Mouse (Mus musculus) liver, postnatal 0 days (tissue): ENCODE data around the gene Rab11fip2. TPM values are rescaled to one million over a fixed set of nuclear protein-coding genes. Genes with fewer than 3 reads are reported as not detected.

Source experiments
- ATAC-seq: fragments of 200-750 bp; cut with Nextera tagmentation; 2 replicates; pipeline ENCODE4 v1.8.0; 2017; ENCODE audit warnings: mild to moderate bottlenecking, moderate library complexity
- DNase-seq: peaks from one replicate; pipeline ENCODE4 v3.0.0-alpha.2; 2016
- H3K27ac ChIP-seq: fragments of 300-500 bp; sonication (generic); 2 replicates; pipeline ENCODE4 v1.5.1; 2014; ENCODE audit warnings: antibody characterized with exemption, moderate library complexity, mild to moderate bottlenecking, low read depth
- H3K27me3 ChIP-seq: fragments of 300-500 bp; sonication (generic); 2 replicates; pipeline ENCODE4 v1.6.1; 2014; ENCODE audit warnings: low read length, control low read depth, mixed read lengths; ENCODE audit not compliant: insufficient read depth
- H3K36me3 ChIP-seq: fragments of 300-500 bp; sonication (generic); replicated peaks from 2 replicates; pipeline ENCODE4 v1.6.1; 2014; ENCODE audit warnings: mild to moderate bottlenecking, control low read depth, low read length, moderate library complexity, mixed read lengths; ENCODE audit not compliant: insufficient read depth
- H3K4me1 ChIP-seq: fragments of 300-500 bp; sonication (generic); 2 replicates; pipeline ENCODE4 v1.6.1; 2014; ENCODE audit warnings: antibody characterized with exemption, mild to moderate bottlenecking, control low read depth; ENCODE audit not compliant: insufficient read depth
- H3K4me2 ChIP-seq: fragments of 300-500 bp; sonication (generic); 2 replicates; pipeline ENCODE4 v1.6.1; 2014; ENCODE audit warnings: low read depth, mild to moderate bottlenecking, low read length, moderate library complexity, mixed read lengths
- H3K4me3 ChIP-seq: fragments of 300-500 bp; sonication (generic); 2 replicates; pipeline ENCODE4 v1.5.1; 2014; ENCODE audit warnings: low read depth, low read length
- H3K9ac ChIP-seq: fragments of 300-500 bp; sonication (generic); replicated peaks from 2 replicates; pipeline ENCODE4 v1.6.1; 2014; ENCODE audit warnings: mild to moderate bottlenecking, moderate library complexity
- H3K9me3 ChIP-seq: fragments of 300-500 bp; sonication (generic); 2 replicates; pipeline ENCODE4 v1.6.1; 2016; ENCODE audit warnings: mild to moderate bottlenecking, control low read depth, low read length, mixed read lengths
- CTCF ChIP-seq: sonication (generic); IDR thresholded peaks from 2 replicates; pipeline ENCODE4 v1.5.1; 2016; ENCODE audit warnings: antibody characterized with exemption, low read depth
- EP300 ChIP-seq: IDR thresholded peaks from 2 replicates; pipeline ENCODE4 v1.6.1; 2016; ENCODE audit warnings: antibody characterized with exemption, low read depth, mild to moderate bottlenecking
- WGBS: fragments of 180-500 bp; shearing (Covaris S2); extraction: QIAGEN DNeasy Blood & Tissue Kit; methylation state at CpG from one replicate; pipeline ENCODE4 v1.1.7; 2014; ENCODE audit not compliant: insufficient replicate concordance; 5-methylcytosine and 5-hydroxymethylcytosine counted together
- polyA plus RNA-seq: library from polyadenylated mRNA; unstranded; fragments of >200 nt; fragmentation: Nextera tagmentation; extraction: Ambion mirVana; gene quantifications from 2 replicates; pipeline ENCODE4 v1.2.1, GENCODE M21; 2015

The Rab11fip2 gene
- polyA plus RNA-seq, 1 experiment from 2014 or later: 1.4 TPM

DNA sequence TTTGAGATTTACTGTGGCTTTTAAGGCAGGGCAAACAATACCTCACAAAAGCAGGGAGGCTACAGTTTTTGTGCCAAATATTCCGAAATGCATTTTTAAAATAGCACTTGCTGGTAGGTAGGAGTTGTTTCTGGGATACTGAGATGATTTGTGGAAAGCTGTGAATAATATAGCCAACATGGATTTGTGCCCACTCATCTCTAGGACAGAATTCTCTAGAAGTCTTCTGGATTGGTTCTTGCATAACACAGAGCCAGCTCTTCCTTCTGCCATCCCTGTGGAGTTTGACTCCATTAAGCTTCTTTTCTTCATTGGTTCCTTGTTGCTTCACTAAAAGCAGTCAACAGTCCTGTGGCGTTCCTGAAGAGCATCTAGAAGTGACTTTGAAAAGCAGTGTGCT lies 58.2 kb downstream of the Rab11fip2 start:
- Histone ChIP-seq H3K27me3 (no peaks in the 10 kb centered on the region), H3K36me3 (no peaks in the 10 kb centered on the region), H3K4me2 (no peak overlapping the region), H3K4me1 (no peaks in the 10 kb centered on the region), H3K27ac (no peak overlapping the region), H3K4me3 (no peak overlapping the region), H3K9ac (no peak overlapping the region), H3K9me3 (no peaks in the 10 kb centered on the region)
- DNase-seq (no peak), ATAC-seq (no peak)
- WGBS: 71% methylated on average over 2 of the region's 2 CpGs
- TF ChIP-seq CTCF (no peak), EP300 (no peak)

GRCm38 (mm10) chr19:59877238-59877637 lies 66.2 kb downstream of the Rab11fip2 start:
- DNase-seq (no peak), ATAC-seq (no peak)
- H3K36me3 ChIP-seq: no peaks in the 10 kb centered on the region
- 83% methylated on average over 2 of the region's 2 CpGs for WGBS
- H3K4me2 ChIP-seq: no peak overlapping the region
- TF ChIP-seq EP300 (no peak), CTCF (no peak)
- H3K4me3 ChIP-seq: no peak overlapping the region
- H3K27ac ChIP-seq: no peak overlapping the region
- no peak overlapping the region for H3K9ac ChIP-seq
- H3K27me3 ChIP-seq: no peaks in the 10 kb centered on the region
- H3K4me1 ChIP-seq: no peaks in the 10 kb centered on the region
- H3K9me3 ChIP-seq: no peaks in the 10 kb centered on the region

DNA sequence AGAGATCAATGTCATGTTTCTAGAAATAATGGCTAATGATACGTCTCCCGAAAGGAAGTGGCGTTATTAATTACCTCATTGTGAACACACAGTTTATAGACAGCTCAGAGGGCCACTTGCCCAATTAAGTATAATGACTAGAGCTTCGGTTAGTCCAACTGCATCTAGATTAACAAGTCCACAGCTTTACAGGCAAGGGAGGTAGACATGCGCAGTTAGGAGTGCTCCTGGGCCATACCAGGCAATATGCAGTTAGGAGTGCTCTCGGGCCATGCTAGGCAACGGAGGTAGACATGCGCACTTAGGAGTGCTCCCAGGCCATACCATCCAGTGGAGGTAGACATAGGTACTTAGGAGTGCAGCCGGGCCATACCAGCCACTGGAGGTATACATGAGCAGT lies 76.8 kb downstream of the Rab11fip2 start:
- ATAC-seq (no peak), DNase-seq (no peak)
- H3K36me3 ChIP-seq: no peaks in the 10 kb centered on the region
- no peak overlapping the region for H3K27ac ChIP-seq
- no peaks in the 10 kb centered on the region for H3K4me1 ChIP-seq
- no peaks in the 10 kb centered on the region for H3K9me3 ChIP-seq
- H3K9ac ChIP-seq: no peak overlapping the region
- no peak for TF ChIP-seq EP300
- no peak for TF ChIP-seq CTCF
- H3K4me2 ChIP-seq: no peak overlapping the region
- H3K4me3 ChIP-seq: no peak overlapping the region
- 85% methylated on average over 9 of the region's 9 CpGs for WGBS
- H3K27me3 ChIP-seq: no peaks in the 10 kb centered on the region

GRCm38 (mm10) chr19:59862423-59862822 lies 81.0 kb downstream of the Rab11fip2 start:
- Histone ChIP-seq H3K9ac (no peak overlapping the region), H3K9me3 (no peaks in the 10 kb centered on the region), H3K27ac (no peak overlapping the region), H3K36me3 (no peaks in the 10 kb centered on the region), H3K27me3 (no peaks in the 10 kb centered on the region), H3K4me1 (no peaks in the 10 kb centered on the region), H3K4me2 (no peak overlapping the region), H3K4me3 (no peak overlapping the region)
- TF ChIP-seq EP300 (no peak), CTCF (no peak)
- ATAC-seq (no peak), DNase-seq (no peak)

DNA sequence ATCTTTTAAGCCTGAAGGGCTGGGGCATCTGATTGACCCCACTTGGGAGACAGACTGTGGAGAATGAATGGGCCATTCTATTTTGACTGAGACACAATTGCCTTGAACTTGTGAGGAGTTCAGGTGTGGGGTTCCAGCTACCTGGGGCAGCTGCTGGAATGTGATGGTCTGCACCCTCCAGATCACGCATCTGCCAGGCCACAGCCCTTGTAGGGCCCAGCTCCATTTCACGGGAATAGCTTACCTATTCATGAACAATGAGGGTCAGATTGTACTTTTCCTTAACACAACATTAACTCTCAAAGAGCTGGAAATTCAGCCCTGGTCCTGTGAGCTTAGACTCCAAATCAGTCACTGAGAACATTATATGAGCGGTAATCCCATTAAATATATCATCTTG lies 82.7 kb downstream of the Rab11fip2 start:
- ATAC-seq: no peak
- TF ChIP-seq CTCF: no peak
- DNase-seq: no peak
- 72% methylated on average over 3 of the region's 3 CpGs for WGBS
- Histone ChIP-seq H3K4me2 (no peak overlapping the region), H3K9ac (no peak overlapping the region), H3K27ac (no peak overlapping the region), H3K9me3 (no peaks in the 10 kb centered on the region), H3K4me3 (no peak overlapping the region), H3K36me3 (no peaks in the 10 kb centered on the region), H3K27me3 (no peaks in the 10 kb centered on the region), H3K4me1 (no peaks in the 10 kb centered on the region)

GRCm38 (mm10) chr19:59853061-59853460 lies 90.4 kb downstream of the Rab11fip2 start:
- H3K27ac ChIP-seq: no peak overlapping the region
- H3K9me3 ChIP-seq: no peaks in the 10 kb centered on the region
- DNase-seq: no peak
- no peak for ATAC-seq
- no peaks in the 10 kb centered on the region for H3K27me3 ChIP-seq
- TF ChIP-seq CTCF (no peak), EP300 (no peak)
- no peak overlapping the region for H3K4me2 ChIP-seq
- H3K36me3 ChIP-seq: no peaks in the 10 kb centered on the region
- no peak overlapping the region for H3K4me3 ChIP-seq
- no peaks in the 10 kb centered on the region for H3K4me1 ChIP-seq
- 63% methylated on average over 3 of the region's 3 CpGs for WGBS
- H3K9ac ChIP-seq: no peak overlapping the region
